Mouse (Mus musculus): ENCODE results near the gene Dnah7a. TPM values are rescaled to one million over a fixed set of nuclear protein-coding genes. Genes with fewer than 3 reads are reported as not detected.
"Not testable (repeated sequence)": the region's sequence is repeated elsewhere in the genome, so short reads cannot be mapped to it uniquely, and the experiment has no call there.

The Dnah7a gene
- polyA plus RNA-seq, 1 experiment, result 0.28 TPM

DNA sequence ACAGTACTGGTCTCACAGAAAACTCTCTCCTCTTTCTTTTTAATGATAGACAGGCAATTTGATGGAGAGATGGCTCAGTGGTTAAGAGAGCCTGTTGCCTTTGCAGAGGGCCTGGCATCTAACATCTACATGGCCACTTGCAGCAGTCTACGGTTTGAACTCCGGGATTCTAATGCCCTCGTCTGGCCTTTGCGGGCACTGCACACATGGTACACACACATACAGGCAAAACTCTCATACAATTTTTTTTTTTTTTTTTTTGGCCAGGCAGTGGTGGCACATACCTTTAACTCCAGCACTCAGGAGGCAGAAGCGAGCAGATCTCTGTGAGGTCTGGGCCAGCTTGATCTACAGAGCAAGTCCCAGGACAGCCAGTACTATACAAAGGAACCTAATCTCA is 2.4 kb downstream of the Dnah7a start:
- no peak for DNase-seq (ENCODE audit: low read depth)

- DNase-seq (ENCODE audit: low read depth), result not testable (repeated sequence)
These were observed 42.3 kb downstream of the Dnah7a start for GRCm38 (mm10) chr1:53664268-53664667.

DNA sequence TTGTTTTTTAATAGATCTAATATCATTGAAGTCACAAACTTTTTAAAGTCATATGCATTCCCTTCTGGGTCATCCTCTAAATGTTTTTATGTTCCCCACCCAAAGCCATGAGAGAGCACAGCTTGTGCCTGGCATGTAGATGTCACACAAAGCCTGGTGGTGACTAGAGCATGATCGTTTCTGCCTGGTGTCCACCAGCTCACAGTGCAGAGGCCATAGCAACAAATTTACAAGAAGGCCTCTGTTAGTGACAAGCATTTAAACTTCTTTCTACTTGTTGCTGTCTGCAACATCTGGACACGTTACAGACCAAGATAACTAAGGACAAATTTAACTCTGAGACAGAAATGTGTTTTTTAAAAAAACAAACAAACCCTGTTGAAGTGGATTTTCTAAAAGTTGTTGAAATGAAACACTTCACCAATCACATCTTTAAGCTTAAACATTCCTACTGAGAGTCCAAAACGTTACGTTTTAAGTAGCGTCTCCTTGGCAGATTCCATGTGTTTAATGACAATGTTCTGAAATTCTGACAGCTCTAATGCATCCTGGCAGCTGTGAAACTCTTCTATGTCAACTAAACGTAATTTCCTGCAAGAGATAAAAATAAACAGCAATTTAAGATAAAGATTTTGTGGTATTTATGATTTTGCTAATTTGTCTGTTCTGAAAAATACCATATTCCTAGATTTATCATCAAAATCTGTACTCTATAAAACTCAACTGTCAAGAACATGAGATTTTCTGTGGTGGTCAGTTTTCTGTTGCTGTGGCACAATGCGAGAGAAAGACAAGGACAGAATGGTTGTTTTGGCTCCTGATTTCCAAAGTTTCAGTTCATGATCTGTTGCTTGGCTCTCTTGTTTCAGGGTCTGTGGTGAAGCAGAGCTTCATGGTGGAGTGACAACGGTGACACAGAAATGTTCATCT is 66.5 kb downstream of the Dnah7a start:
- no peak for DNase-seq (ENCODE audit: low read depth)

DNA sequence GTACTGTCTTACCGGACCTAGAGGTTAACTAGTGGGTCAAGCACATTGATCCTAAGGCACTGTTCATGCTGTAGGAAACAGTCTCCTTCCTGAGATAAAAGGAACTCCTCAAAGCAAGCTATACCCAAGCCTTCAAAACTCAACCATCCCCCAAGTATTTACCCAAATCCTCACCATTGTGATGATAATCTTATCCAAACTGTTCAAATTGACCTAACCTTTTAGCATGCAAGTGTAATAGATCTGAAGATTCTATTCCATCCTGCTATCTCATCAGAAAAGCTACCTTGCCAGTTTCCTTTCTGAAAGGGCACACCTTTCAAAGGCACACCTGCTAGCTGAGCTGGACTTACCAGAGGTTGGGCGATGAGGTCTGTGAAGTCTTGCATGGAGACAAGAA is 70.9 kb downstream of the Dnah7a start:
- DNase-seq (ENCODE audit: low read depth), result not testable (repeated sequence)

GRCm38 (mm10) chr1:53632040-53632439 is 74.5 kb downstream of the Dnah7a start:
- not testable (repeated sequence) for DNase-seq (ENCODE audit: low read depth)

- no peak for DNase-seq (ENCODE audit: low read depth)
These were observed 76.6 kb downstream of the Dnah7a start for GRCm38 (mm10) chr1:53630011-53630410.

GRCm38 (mm10) chr1:53613486-53613885 is 93.1 kb downstream of the Dnah7a start:
- no peak for DNase-seq (ENCODE audit: low read depth)

DNA sequence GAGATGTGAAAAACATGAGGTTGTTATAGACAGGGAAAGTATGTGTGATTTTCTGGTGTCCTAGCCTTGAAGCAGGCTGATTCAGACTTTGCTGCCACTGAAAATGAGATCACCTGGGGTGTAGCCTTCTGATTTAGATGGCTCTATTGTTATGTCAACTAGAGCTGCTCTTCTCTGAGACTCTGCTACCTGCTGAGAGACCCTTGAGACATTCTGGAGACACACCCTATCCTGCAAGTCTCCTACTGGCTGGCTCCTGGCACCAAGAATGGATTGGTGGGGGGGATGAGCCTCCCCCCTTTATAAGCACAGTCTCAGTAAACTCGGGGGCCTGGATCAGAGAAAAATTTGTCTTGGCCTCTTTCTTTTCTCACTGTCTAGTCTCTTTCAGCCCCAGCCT is 125.3 kb downstream of the Dnah7a start:
- DNase-seq (ENCODE audit: low read depth), result not testable (repeated sequence)

GRCm38 (mm10) chr1:53557918-53558317 is 148.7 kb downstream of the Dnah7a start:
- DNase-seq (ENCODE audit: low read depth), result not testable (repeated sequence)

DNA sequence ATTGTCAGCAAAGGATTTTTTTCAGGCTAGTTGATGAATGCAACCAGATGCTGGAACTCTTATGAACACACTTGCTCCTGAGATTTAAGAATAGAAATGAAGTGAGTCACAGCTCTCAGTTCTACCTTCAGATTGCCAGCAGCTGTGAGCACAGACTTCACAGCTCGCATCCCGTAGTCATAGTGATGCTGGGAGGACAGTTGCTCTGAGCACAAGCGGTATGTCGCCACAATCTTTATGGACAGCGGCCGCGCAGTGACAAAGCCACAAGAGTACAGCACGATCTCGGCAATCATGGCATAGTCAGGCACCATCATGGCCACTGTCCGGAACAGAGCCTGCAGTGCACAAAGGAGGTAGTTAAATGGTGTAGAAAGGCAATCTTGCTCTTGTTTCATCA is 159.6 kb downstream of the Dnah7a start:
- not testable (repeated sequence) for DNase-seq (ENCODE audit: low read depth)

DNA sequence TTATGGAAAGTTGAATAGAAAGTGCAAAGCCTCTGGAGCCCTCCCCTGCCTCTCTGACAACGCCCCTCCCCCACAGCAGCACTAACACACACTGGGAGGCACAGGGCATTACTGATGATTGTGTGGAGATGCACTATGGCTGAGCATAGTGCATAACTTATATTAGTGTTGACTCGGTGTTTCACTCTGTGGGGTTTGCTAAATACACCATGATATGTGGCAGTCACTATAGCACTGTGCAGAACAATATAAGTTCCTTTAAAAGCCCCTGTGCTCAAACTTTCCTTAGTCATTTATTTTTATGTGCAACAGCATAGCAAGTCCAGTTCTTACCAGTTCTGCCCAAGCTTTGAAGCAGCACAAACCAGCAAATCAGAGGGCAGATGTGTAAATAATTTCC is 168.2 kb downstream of the Dnah7a start:
- not testable (repeated sequence) for DNase-seq (ENCODE audit: low read depth)

- DNase-seq (ENCODE audit: low read depth), result not testable (repeated sequence)
These were observed 171.8 kb downstream of the Dnah7a start for GRCm38 (mm10) chr1:53534826-53535225.

GRCm38 (mm10) chr1:53526021-53526420 is 180.6 kb downstream of the Dnah7a start:
- DNase-seq (ENCODE audit: low read depth), result not testable (repeated sequence)

- DNase-seq (ENCODE audit: low read depth), result no peak
These were observed 232.9 kb downstream of the Dnah7a start for GRCm38 (mm10) chr1:53473699-53474098.

DNA sequence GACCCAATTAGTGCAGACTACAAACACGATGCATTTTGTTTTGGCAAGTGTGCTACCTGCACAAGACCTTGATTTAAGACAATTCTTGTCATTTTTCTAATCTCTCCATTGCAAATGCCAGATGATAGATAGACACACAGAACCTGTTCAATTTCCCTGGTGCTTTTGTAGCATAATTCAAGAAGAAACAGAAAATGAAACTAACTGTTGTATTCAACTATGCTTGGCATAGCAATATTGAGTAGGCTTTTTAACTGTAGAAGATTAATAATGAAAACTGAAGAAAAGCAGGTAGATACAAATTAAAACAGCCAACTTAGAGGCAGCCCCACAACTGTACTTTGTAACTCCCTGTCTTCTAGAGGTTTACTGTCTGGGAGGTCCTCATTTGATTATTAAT is 234.5 kb downstream of the Dnah7a start:
- not testable (repeated sequence) for DNase-seq (ENCODE audit: low read depth)

- no peak for DNase-seq (ENCODE audit: low read depth)
These were observed 239.3 kb downstream of the Dnah7a start for GRCm38 (mm10) chr1:53467325-53467670.

- DNase-seq (ENCODE audit: low read depth), result not testable (repeated sequence)
These were observed 239.9 kb downstream of the Dnah7a start for GRCm38 (mm10) chr1:53466524-53467324.

DNA sequence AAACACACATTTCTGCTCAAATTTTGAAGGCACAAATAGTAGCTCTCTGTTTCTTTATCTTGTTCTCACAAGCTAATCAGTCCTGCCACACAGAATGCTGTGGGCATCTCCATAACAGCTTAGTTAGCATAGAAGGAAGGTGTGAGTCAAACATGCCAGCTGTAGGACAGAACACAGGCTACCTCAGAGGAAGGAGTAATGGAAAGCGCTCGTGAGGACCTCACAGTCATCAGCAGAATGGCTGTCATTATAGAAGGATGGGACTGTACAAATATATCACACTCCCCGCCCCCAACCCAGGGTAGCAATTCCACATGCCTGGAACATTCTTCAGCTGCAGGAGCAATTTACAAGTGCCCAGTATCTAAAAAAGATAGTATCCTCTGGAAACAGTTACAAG is 267.4 kb downstream of the Dnah7a start:
- not testable (repeated sequence) for DNase-seq (ENCODE audit: low read depth)

- not testable (repeated sequence) for DNase-seq (ENCODE audit: low read depth)
These were observed 274.2 kb downstream of the Dnah7a start for GRCm38 (mm10) chr1:53432433-53432832.

DNA sequence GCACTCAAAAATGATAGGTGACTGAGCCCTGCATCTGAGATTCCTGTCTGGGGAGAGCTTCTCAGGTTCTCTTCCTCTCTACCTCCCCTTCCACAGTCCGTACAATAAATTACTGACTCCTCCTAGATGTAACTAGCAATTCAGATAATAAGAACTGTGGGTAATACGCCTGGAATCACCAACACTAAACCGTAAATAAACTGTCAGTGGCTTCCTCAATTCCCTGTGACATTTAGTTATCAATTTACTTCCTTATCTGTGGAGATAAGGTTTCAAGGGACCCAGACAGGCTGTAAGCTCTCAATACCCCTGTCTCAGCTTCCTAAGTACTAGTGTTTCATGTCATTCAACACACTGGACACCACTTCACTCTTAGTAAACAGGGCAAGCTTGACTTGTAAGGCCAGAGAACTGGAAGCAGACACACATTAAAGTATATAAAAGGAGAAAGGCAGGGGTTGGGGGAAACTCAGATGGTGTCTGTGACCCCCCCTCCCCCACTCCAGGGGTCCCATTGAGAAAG is 300.7 kb downstream of the Dnah7a start:
- DNase-seq (ENCODE audit: low read depth), result no peak

- not testable (repeated sequence) for DNase-seq (ENCODE audit: low read depth)
These were observed 312.4 kb downstream of the Dnah7a start for GRCm38 (mm10) chr1:53393936-53394760.

All from gonadal fat pad, adult 2 months (tissue).